Mouse (Mus musculus) forebrain, embryonic 12.5 days (tissue): ENCODE results near the gene Aqp11. TPM values are rescaled to one million over a fixed set of nuclear protein-coding genes. Genes with fewer than 3 reads are reported as not detected.
A peak's percentile ranks its signal among the peaks of the same experiment; 100 is the strongest.

Experiments
- ATAC-seq: fragments of 200-750 bp; cut with Nextera tagmentation; 2 replicates; pipeline ENCODE4 v1.8.0; 2017; ENCODE audit warnings: moderate TSS enrichment; ENCODE audit not compliant: low FRiP score
- H3K27ac ChIP-seq: fragments of 300-500 bp; sonication (generic); 2 replicates; pipeline ENCODE4 v1.5.1; 2016; ENCODE audit warnings: mild to moderate bottlenecking
- H3K27me3 ChIP-seq: fragments of 300-500 bp; sonication (generic); 2 replicates; pipeline ENCODE4 v1.6.1; 2016; ENCODE audit warnings: mild to moderate bottlenecking
- H3K36me3 ChIP-seq: fragments of 300-500 bp; sonication (generic); replicated peaks from 2 replicates; pipeline ENCODE4 v1.6.1; 2016; ENCODE audit warnings: mild to moderate bottlenecking
- H3K4me1 ChIP-seq: fragments of 300-500 bp; sonication (generic); 2 replicates; pipeline ENCODE4 v1.6.1; 2016
- H3K4me2 ChIP-seq: fragments of 300-500 bp; sonication (generic); 2 replicates; pipeline ENCODE4 v1.6.1; 2016; ENCODE audit warnings: mild to moderate bottlenecking, moderate library complexity
- H3K4me3 ChIP-seq: fragments of 300-500 bp; sonication (generic); replicated peaks from 2 replicates; pipeline ENCODE4 v1.5.1; 2016; ENCODE audit warnings: mild to moderate bottlenecking
- H3K9ac ChIP-seq: fragments of 300-500 bp; sonication (generic); 2 replicates; pipeline ENCODE4 v1.6.1; 2016; ENCODE audit warnings: mild to moderate bottlenecking
- H3K9me3 ChIP-seq: fragments of 300-500 bp; sonication (generic); 2 replicates; pipeline ENCODE4 v1.6.1; 2016
- WGBS: fragments of 180-500 bp; shearing (Covaris S2); methylation state at CpG from one replicate; pipeline ENCODE4 v1.1.7; 2016; 5-methylcytosine and 5-hydroxymethylcytosine counted together
- polyA plus RNA-seq: library from polyadenylated mRNA; unstranded; fragments of >200 nt; fragmentation: Nextera tagmentation; extraction: Ambion mirVana; gene quantifications from 2 replicates; pipeline ENCODE4 v1.2.1, GENCODE M21; 2016

Aqp11 gene
- polyA plus RNA-seq, 1 experiment from 2014 or later = 5.6 TPM

GRCm38 (mm10) chr7:97765963-97766347 is 27.9 kb upstream of the Aqp11 start:
- H3K4me1 ChIP-seq = no peaks in the 10 kb centered on the region
- WGBS = 90% methylated on average over 5 of the region's 5 CpGs
- no peaks in the 10 kb centered on the region for H3K36me3 ChIP-seq
- no peaks in the 10 kb centered on the region for H3K9me3 ChIP-seq
- no peak for ATAC-seq
- no peaks in the 10 kb centered on the region for H3K27me3 ChIP-seq
- no peak overlapping the region for H3K4me3 ChIP-seq
- H3K9ac ChIP-seq = no peak overlapping the region
- H3K4me2 ChIP-seq = no peak overlapping the region
- H3K27ac ChIP-seq = no peak overlapping the region

- Histone ChIP-seq H3K4me1 (no peaks in the 10 kb centered on the region), H3K4me2 (no peak overlapping the region), H3K27ac (no peak overlapping the region), H3K9ac (no peak overlapping the region), H3K4me3 (no peak overlapping the region), H3K36me3 (no peaks in the 10 kb centered on the region), H3K27me3 (no peaks in the 10 kb centered on the region), H3K9me3 (no peaks in the 10 kb centered on the region)
- ATAC-seq = no peak
- 92% methylated on average over 21 of the region's 21 CpGs for WGBS
Observed at GRCm38 (mm10) chr7:97765181-97765962, 27.3 kb upstream of the Aqp11 start.

GRCm38 (mm10) chr7:97764591-97764990 is 26.5 kb upstream of the Aqp11 start:
- H3K27ac ChIP-seq = no peak overlapping the region
- H3K9me3 ChIP-seq = no peaks in the 10 kb centered on the region
- H3K4me2 ChIP-seq = no peak overlapping the region
- H3K36me3 ChIP-seq = no peaks in the 10 kb centered on the region
- no peaks in the 10 kb centered on the region for H3K27me3 ChIP-seq
- H3K4me1 ChIP-seq = no peaks in the 10 kb centered on the region
- no peak for ATAC-seq
- no peak overlapping the region for H3K9ac ChIP-seq
- WGBS = 87% methylated on average over 11 of the region's 11 CpGs
- no peak overlapping the region for H3K4me3 ChIP-seq

GRCm38 (mm10) chr7:97756967-97757881 is 19.1 kb upstream of the Aqp11 start:
- H3K9ac ChIP-seq = no peak overlapping the region
- no peaks in the 10 kb centered on the region for H3K36me3 ChIP-seq
- H3K27me3 ChIP-seq = no peaks in the 10 kb centered on the region
- H3K4me1 ChIP-seq = peaks cover 11% of the 10 kb centered on the region
- peak; percentile 85 for ATAC-seq
- WGBS = 21% methylated on average over 18 of the region's 18 CpGs
- peak overlapping the region; percentile 36 for H3K4me2 ChIP-seq
- H3K4me3 ChIP-seq = no peak overlapping the region
- H3K9me3 ChIP-seq = no peaks in the 10 kb centered on the region
- H3K27ac ChIP-seq = peak overlapping the region; percentile 62

GRCm38 (mm10) chr7:97749207-97750190 is 11.4 kb upstream of the Aqp11 start:
- no peak overlapping the region for H3K9ac ChIP-seq
- H3K4me1 ChIP-seq = peaks cover 20% of the 10 kb centered on the region
- H3K9me3 ChIP-seq = no peaks in the 10 kb centered on the region
- peak overlapping the region; percentile 29 for H3K4me2 ChIP-seq
- WGBS = 28% methylated on average over 19 of the region's 19 CpGs
- 0 out of 2 replicates have a peak overlapping the region, but pooled peaks have one; percentile 13 for H3K27ac ChIP-seq
- no peak overlapping the region for H3K4me3 ChIP-seq
- ATAC-seq = 0 out of 2 replicates have a peak, but pooled peaks have one; percentile 22
- H3K36me3 ChIP-seq = no peaks in the 10 kb centered on the region
- no peaks in the 10 kb centered on the region for H3K27me3 ChIP-seq

GRCm38 (mm10) chr7:97748527-97749206 is 10.6 kb upstream of the Aqp11 start:
- Histone ChIP-seq H3K4me3 (no peak overlapping the region), H3K4me2 (peak overlapping the region; percentile 29), H3K27me3 (no peaks in the 10 kb centered on the region), H3K27ac (no peak overlapping the region), H3K4me1 (peaks cover 20% of the 10 kb centered on the region), H3K9me3 (no peaks in the 10 kb centered on the region), H3K9ac (peak overlapping the region; percentile 21; the same call in 1 of the 2 replicates), H3K36me3 (no peaks in the 10 kb centered on the region)
- 59% methylated on average over 10 of the region's 10 CpGs for WGBS
- 0 out of 2 replicates have a peak, but pooled peaks have one; percentile 18 for ATAC-seq

GRCm38 (mm10) chr7:97747787-97748497 is 9.9 kb upstream of the Aqp11 start:
- H3K9ac ChIP-seq = no peak overlapping the region
- no peaks in the 10 kb centered on the region for H3K36me3 ChIP-seq
- no peaks in the 10 kb centered on the region for H3K9me3 ChIP-seq
- H3K4me2 ChIP-seq = peak overlapping the region; percentile 32
- no peak overlapping the region for H3K27ac ChIP-seq
- no peak overlapping the region for H3K4me3 ChIP-seq
- 26% methylated on average over 28 of the region's 28 CpGs for WGBS
- peaks cover 20% of the 10 kb centered on the region for H3K4me1 ChIP-seq
- H3K27me3 ChIP-seq = no peaks in the 10 kb centered on the region
- ATAC-seq = peak; percentile 67

- peaks cover 20% of the 10 kb centered on the region for H3K4me1 ChIP-seq
- no peaks in the 10 kb centered on the region for H3K9me3 ChIP-seq
- no peak overlapping the region for H3K4me3 ChIP-seq
- no peaks in the 10 kb centered on the region for H3K27me3 ChIP-seq
- no peak overlapping the region for H3K4me2 ChIP-seq
- H3K9ac ChIP-seq = no peak overlapping the region
- H3K27ac ChIP-seq = no peak overlapping the region
- 69% methylated on average over 4 of the region's 4 CpGs for WGBS
- ATAC-seq = no peak
- H3K36me3 ChIP-seq = no peaks in the 10 kb centered on the region
Observed at GRCm38 (mm10) chr7:97747176-97747707, 9.2 kb upstream of the Aqp11 start.

- Histone ChIP-seq H3K27me3 (peaks cover 7% of the 10 kb centered on the region; the same call in 1 of the 2 replicates), H3K9me3 (no peaks in the 10 kb centered on the region), H3K4me3 (no peak overlapping the region), H3K27ac (0 out of 2 replicates have a peak overlapping the region, but pooled peaks have one; percentile 25), H3K9ac (no peak overlapping the region), H3K4me2 (no peak overlapping the region), H3K4me1 (peaks cover 20% of the 10 kb centered on the region), H3K36me3 (no peaks in the 10 kb centered on the region)
- ATAC-seq = 0 out of 2 replicates have a peak, but pooled peaks have one; percentile 36
- WGBS = 12% methylated on average over 3 of the region's 3 CpGs
Observed at GRCm38 (mm10) chr7:97745299-97745698, 7.2 kb upstream of the Aqp11 start.

- no peak overlapping the region for H3K27ac ChIP-seq
- no peaks in the 10 kb centered on the region for H3K9me3 ChIP-seq
- no peak overlapping the region for H3K9ac ChIP-seq
- H3K4me1 ChIP-seq = peaks cover 9% of the 10 kb centered on the region
- no peak for ATAC-seq
- no peaks in the 10 kb centered on the region for H3K36me3 ChIP-seq
- H3K4me2 ChIP-seq = no peak overlapping the region
- 7% methylated on average over 1 of the region's 1 CpGs for WGBS
- no peak overlapping the region for H3K4me3 ChIP-seq
- H3K27me3 ChIP-seq = peaks cover 24% of the 10 kb centered on the region
Observed at GRCm38 (mm10) chr7:97741756-97742291, 3.7 kb upstream of the Aqp11 start.
